In genomic region chr19:26088318-26088717, GRCm38 (mm10) we compare ENCODE assay signal across 21 mouse cellular contexts.
A peak's percentile ranks its signal among the peaks of the same experiment; 100 is the strongest.
DNase-seq lines count a peak whose midpoint lies in the region; ATAC-seq and TF ChIP-seq lines count a peak whose summit lies in the region.
"Had no signal": no experiment of that assay in that cellular context is flagged by ENCODE, and none has a peak within 500 bp of the region (broad histone marks: within the 10 kb centered on the region; RNA-seq: fewer than 3 reads in every experiment).

No protein-coding gene starts in this region.

- no peaks in the 10 kb centered on the region for H3K36me3 ChIP-seq in intestine, embryonic 15.5 days
- H3K36me3 ChIP-seq in intestine, embryonic 16.5 days (ENCODE audit: control insufficient read depth, insufficient read depth, low read length) = no peaks in the 10 kb centered on the region
- H3K36me3 ChIP-seq in intestine, postnatal 0 days (ENCODE audit: control insufficient read depth, insufficient read depth) = no peaks in the 10 kb centered on the region
- H3K36me3 ChIP-seq: G1E had no signal

- intact Hi-C loops in gastrocnemius, postnatal 14 days (cut with DNase I; ENCODE audit: low total_unique reads) = no loop called here

- no peak overlapping the region for H3K9ac ChIP-seq in intestine, embryonic 15.5 days
- H3K9ac ChIP-seq in intestine, embryonic 16.5 days (ENCODE audit: low read depth, low read length) = no peak overlapping the region
- no peak overlapping the region for H3K9ac ChIP-seq in intestine, postnatal 0 days (ENCODE audit: low read depth, low read length)

- H3K4me3 ChIP-seq in intestine, embryonic 15.5 days (replicated peaks) = no peak overlapping the region
- H3K4me3 ChIP-seq in intestine, embryonic 16.5 days (ENCODE audit: low read length) = no peak overlapping the region
- H3K4me3 ChIP-seq in intestine, postnatal 0 days (ENCODE audit: low read depth, low read length) = no peak overlapping the region

- no peak overlapping the region for H3K27ac ChIP-seq in intestine, embryonic 15.5 days
- H3K27ac ChIP-seq in intestine, embryonic 16.5 days (ENCODE audit: low read length) = no peak overlapping the region
- H3K27ac ChIP-seq in intestine, postnatal 0 days (ENCODE audit: low read depth, low read length) = no peak overlapping the region

- WGBS in intestine, embryonic 15.5 days = 51% methylated on average over 3 of the region's 3 CpGs
- 66% methylated on average over 3 of the region's 3 CpGs for WGBS in intestine, embryonic 16.5 days
- 36% methylated on average over 3 of the region's 3 CpGs for WGBS in intestine, postnatal 0 days

- no peaks in the 10 kb centered on the region for H3K9me3 ChIP-seq in intestine, embryonic 15.5 days
- H3K9me3 ChIP-seq in intestine, embryonic 16.5 days (ENCODE audit: control insufficient read depth, low read length) = no peaks in the 10 kb centered on the region
- no peaks in the 10 kb centered on the region for H3K9me3 ChIP-seq in intestine, postnatal 0 days (ENCODE audit: control insufficient read depth)

- no peak for DNase-seq in B cell, adult 2 months
- no peak for DNase-seq in layer of hippocampus, adult 9-10 months (ENCODE audit: low spot score)
- no peak for DNase-seq in gastrocnemius, postnatal 14 days
- DNase-seq: adrenal gland, adult 2 months; adrenal gland, adult 8-10 months; adrenal gland, postnatal 10 days; adrenal gland, postnatal 14 days; adrenal gland, postnatal 25 days; adrenal gland, postnatal 36 days; cerebellum, adult 11 months; cerebellum, adult 11-12 months; cerebellum, adult 18-20 months; cerebellum, adult 2 months had no signal

- ATAC-seq in intestine, embryonic 15.5 days = peak; percentile 63; the same call in 1 of the 2 replicates
- ATAC-seq in intestine, embryonic 16.5 days = peak; percentile 92
- ATAC-seq in intestine, postnatal 0 days = peak; percentile 61
- ATAC-seq: activated CD4-positive, CD25-positive, alpha-beta regulatory T cell, adult 4 months; CD4-positive, CD25-positive, alpha-beta regulatory T cell, adult 4 months; Patski had no signal

- H3K4me2 ChIP-seq in intestine, embryonic 15.5 days (replicated peaks) = no peak overlapping the region
- no peak overlapping the region for H3K4me2 ChIP-seq in intestine, embryonic 16.5 days (ENCODE audit: low read depth, low read length)
- H3K4me2 ChIP-seq in intestine, postnatal 0 days (replicated peaks; ENCODE audit: low read depth) = peak overlapping the region; percentile 30; the same call in 1 of the 2 replicates

- no peak for TF ChIP-seq CTCF in intestine, postnatal 0 days (IDR thresholded peaks at IDR 0.05; ENCODE audit: low read depth)

- H3K4me1 ChIP-seq in intestine, embryonic 15.5 days (replicated peaks) = no peaks in the 10 kb centered on the region
- no peaks in the 10 kb centered on the region for H3K4me1 ChIP-seq in intestine, embryonic 16.5 days (ENCODE audit: control insufficient read depth, insufficient read depth, low read length)
- no peaks in the 10 kb centered on the region for H3K4me1 ChIP-seq in intestine, postnatal 0 days (replicated peaks; ENCODE audit: control insufficient read depth, insufficient read depth, low read length)

- no peaks in the 10 kb centered on the region for H3K27me3 ChIP-seq in intestine, embryonic 15.5 days (replicated peaks)
- H3K27me3 ChIP-seq in intestine, embryonic 16.5 days (replicated peaks; ENCODE audit: control insufficient read depth, insufficient read depth, low read length) = no peaks in the 10 kb centered on the region
- H3K27me3 ChIP-seq in intestine, postnatal 0 days (replicated peaks; ENCODE audit: control insufficient read depth, insufficient read depth, low read length) = no peaks in the 10 kb centered on the region
- H3K27me3 ChIP-seq: CH12.LX had no signal
